Mouse (Mus musculus): ENCODE data around the gene B4galt7. TPM values are rescaled to one million over a fixed set of nuclear protein-coding genes. Genes with fewer than 3 reads are reported as not detected.
"Not testable (repeated sequence)": the region's sequence is repeated elsewhere in the genome, so short reads cannot be mapped to it uniquely, and the experiment has no call there.

Gene B4galt7
- total RNA-seq, 2 experiments from 2014 or later, result 11.7 to 14.9 TPM

DNA sequence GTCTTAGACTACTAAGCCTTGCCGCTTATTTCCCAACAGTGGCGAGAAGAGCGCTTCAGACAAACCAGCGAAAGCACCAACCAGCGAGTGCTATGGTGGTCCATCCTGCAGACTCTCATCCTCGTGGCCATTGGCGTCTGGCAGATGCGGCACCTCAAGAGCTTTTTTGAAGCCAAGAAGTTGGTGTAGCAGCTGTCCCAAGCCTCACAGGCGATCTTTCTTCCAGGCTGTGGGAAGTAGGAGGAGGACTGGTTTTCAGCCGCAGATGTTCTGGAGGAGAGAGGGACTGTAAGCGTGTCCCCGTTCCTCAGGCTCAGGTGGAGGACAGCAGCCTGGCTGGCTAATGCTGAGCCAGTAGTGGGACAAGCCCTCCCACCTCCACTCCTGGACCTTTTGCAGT is 2.9 kb upstream of the B4galt7 start:
- DNase-seq, result no peak

- DNase-seq, result no peak
Measured at GRCm38 (mm10) chr13:55600657-55601056, 961 bp downstream of the B4galt7 start.

DNA sequence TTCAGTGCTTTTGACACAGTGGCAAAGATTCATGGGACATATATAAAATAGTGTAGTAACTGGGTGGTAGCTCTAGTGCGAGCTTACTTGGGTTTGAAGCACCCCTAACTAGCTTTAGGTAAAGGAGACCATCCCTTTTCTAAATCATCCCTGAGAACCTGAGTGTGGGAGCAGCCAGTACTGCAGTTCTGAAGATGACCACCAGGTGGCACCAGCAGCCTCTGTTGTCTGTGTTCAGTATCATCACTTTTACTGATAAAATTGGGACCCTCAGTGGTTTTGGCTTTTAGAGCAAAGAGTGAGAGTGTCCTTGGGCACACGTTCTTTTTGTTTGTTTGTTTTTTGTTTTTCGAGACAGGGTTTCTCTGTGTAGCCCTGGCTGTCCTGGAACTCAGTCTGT is 1.9 kb downstream of the B4galt7 start:
- peak; percentile 91 for DNase-seq

DNA sequence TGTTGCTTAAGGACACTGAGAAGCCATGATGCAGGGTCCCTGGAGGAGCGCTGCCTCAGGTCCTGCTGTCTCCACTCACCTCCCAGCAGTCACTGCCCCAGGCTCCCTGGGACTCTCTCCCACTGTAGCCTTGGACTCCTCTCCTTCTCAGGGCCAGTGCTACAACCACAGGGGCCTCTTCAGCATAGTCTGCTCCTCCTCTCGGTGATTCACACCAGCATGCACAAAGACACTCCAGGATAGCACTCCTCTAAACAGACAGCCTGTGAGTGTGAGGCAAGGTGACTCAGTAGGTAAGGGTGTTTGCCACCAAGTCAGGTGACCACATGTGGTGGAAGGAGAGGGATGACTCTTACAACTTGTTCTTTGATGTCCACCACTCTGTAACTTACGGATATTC is 4.9 kb downstream of the B4galt7 start:
- no peak for DNase-seq

DNA sequence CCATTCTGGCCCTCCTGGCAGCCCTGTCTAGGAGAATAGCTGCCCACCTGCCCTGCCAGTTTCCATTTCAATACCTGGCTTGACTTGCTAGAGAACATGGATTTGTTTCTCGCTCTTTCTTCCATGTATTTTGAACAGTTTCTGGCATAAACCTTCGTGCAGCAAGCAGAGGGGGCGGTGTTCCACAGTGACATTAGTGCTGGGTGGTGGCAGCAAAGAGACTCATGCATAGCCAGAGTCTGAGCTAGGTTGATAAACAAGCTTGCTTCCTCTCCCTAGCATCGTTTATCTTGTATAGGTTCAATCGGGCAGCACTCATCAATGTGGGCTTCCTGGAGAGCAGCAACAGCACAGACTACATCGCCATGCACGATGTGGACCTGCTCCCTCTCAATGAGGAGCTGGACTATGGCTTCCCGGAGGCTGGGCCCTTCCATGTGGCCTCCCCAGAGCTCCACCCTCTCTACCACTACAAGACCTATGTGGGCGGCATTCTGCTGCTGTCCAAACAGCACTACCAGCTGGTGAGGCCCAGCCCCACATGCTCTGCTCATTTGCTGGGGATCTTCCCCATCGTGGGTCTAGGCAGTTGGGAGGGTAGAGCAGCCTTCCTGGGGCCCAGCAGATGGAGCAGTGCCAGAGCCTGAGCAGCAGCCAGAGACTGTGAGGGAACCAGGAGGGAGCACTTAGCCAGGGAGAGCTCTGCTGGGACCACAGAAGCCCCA is 7.4 kb downstream of the B4galt7 start:
- no peak for DNase-seq

GRCm38 (mm10) chr13:55607624-55608006 is 7.9 kb downstream of the B4galt7 start:
- no peak for DNase-seq

GRCm38 (mm10) chr13:55611996-55612395 is 12.3 kb downstream of the B4galt7 start:
- no peak for DNase-seq

GRCm38 (mm10) chr13:55613471-55613870 is 13.8 kb downstream of the B4galt7 start:
- DNase-seq, result no peak

GRCm38 (mm10) chr13:55619328-55619727 is 19.6 kb downstream of the B4galt7 start:
- no peak for DNase-seq

DNA sequence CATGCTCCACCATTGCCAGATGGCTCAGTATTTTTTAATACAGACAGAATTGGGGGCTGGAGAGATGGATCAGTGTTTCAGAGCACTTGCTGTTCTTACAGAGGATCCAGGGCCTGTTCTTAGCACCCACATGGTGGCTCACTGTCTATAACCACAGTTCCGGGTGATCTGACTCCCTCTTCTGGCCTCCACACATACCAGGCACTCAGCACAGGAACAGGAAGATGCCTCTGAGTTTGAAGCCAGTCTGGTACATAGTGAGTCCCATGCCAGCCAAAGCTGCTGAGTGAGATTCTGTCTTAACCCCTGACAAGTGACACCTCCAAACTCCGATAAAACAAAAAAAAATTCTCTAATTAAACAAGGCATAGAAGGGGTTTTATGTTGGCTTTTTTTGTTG is 20.6 kb downstream of the B4galt7 start:
- no peak for DNase-seq

DNA sequence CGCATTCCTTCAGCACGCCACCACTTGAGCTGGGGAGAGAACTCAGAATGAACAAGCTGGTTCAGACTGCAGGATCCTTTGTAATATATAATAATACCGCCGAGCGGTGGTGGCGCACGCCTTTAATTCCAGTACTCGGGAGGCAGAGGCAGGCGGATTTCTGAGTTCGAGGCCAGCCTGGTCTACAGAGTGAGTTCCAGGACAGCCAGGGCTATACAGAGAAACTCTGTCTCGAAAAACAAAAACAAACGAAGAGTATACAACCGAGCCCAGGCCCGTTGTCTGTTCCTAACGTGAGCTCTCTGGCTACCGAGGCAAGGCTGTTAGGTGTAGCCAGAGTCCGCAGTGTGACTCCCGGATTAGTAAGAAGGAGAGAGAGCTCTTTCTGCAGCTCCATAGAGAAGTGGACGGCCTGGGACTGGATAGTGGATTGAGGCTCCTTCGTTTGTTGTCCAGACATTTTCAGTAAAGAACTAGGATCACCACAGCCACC is 22.5 kb downstream of the B4galt7 start:
- not testable (repeated sequence) for DNase-seq

- DNase-seq, result peak; percentile 91
Measured at GRCm38 (mm10) chr13:55622649-55623541, 23.2 kb downstream of the B4galt7 start, which contains the start of gene Caml. TSS of gene Caml (plus strand) at chr13:55623005.

DNA sequence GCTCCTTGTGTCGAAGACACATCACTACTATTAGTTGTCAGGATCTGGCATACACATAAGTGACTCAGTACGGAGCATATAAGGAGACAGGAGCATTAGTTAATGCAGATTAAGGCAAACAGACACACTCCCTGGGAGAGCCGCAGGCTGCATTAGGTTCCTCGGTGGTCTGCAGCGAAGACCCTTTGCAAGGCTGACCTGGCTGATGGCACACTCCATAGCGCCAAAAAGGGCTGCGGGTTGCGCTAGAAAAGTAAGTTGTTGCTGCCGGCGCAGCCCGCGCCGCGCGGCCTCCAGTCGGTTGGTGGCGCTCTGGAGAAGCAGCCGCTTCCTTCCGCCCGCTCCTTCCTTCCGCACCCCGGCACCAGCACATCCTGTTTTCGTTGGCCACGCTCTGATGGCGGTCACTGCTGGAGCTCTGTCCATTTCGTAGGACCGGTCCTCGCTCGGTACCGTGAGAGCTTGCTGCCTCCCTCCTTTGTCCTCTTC is 35.0 kb downstream of the B4galt7 start, which contains the start of gene Ddx46:
TSS of gene Ddx46 (plus strand) at position 389 of the 489 bp plus-strand sequence.
- peak; percentile 95 for DNase-seq

DNA sequence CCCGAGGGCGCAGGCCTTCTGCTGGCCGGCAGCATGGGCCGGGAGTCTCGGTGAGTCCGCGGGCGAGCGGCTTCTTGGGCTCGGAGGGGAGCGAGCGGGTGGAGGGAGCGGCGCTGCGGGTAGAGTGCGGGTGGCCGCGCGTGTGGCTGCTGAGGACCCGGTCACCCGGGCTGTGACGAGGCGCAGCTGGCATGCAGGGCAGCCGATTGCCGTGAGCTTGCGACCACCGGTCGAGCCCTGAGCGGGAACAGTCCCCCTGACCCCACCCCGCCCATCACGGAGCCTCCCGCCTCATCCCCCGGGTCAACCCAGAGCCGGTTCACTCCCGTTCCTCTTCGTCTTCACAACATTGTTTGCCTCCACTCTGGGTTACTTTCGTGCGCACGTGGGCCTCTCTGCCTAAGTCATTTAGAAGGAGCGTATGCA is 35.5 kb downstream of the B4galt7 start:
- DNase-seq, result no peak

DNA sequence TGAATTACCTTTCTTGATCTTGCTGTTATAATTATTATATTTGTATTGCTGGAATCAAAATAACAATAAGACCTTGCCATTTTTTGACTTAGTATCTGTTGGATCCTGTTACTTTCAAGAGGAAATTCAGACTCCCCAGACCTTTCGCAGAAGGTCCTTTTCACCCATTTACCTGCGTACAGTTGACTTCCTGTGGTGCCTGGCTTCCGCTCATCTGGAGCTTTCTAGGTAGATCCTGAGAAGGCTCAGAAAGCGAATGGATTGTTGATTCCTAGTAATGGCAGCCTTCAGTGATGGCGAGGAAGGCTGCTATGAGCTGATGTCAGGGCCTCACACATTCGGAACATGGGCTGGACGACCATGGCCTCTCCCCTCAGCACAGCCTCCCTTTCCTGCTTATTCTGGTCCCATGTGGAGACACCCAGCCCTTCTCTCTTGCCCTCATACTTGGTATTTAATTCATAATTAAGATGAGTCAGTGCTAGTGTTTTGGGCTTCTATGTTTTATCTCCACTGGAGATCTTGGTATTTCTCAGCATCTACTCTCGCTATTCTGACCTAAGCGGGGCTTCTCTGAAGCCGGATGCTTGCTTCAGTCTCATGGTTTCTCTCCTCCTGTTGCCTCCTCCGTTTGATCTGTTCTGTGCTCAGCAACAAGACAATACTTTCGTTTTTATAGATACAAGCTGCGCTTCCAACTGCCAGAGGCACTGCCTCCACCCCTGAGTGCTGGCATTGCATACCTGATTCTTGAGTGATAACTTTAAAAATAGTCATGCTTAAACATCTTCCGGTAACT is 36.7 kb downstream of the B4galt7 start:
- DNase-seq, result no peak

DNA sequence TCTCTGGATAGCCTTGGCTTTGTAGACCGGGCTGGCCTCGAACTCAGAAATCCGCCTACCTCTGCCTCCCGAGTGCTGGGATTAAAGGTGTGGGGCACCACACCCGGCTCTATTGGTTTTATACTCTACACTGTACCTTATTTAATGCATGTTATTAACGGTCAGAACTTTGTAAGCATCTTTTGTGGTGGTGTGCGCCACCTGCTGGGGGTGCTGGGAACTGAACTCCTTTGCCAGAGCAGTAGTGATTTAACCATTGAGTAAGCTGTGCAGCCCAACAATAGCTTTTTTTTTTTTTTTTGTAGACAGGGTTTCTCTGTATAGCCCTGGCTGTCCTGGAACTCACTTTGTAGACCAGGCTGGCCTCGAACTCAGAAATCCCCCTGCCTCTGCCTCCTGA is 40.8 kb downstream of the B4galt7 start:
- peak; percentile 87 for DNase-seq

- no peak for DNase-seq
Measured at GRCm38 (mm10) chr13:55644525-55644924, 44.8 kb downstream of the B4galt7 start.

DNA sequence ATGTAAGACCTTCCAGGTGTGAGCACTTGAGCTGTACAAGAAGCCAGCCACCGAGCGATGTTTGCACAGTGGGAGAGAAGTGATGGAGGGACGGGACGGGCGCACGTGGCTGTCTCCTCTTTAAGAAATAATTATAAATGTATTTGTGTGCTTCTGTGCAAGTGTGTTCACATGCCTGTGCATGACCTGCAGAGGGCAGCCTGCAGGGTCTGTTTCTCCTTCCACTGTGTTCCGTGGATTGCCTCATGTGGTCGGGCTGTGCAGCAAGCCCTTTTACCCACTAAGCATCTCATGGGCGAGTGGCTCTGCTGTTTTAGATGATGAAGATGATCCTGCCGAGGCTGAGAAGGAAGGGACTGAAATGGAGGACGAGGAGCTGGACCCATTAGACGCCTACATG is 50.4 kb downstream of the B4galt7 start:
- no peak for DNase-seq

GRCm38 (mm10) chr13:55650980-55651379 is 51.3 kb downstream of the B4galt7 start:
- no peak for DNase-seq

All from adrenal gland, postnatal 10 days (tissue).